Mouse (Mus musculus) E14TG2a.4 (cell line): Measurements from ENCODE around the gene Litaf.

Experiments
- CTCF ChIP-seq: conservative IDR thresholded peaks from 2 replicates; pipeline ENCODE4 v1.5.1; 2014; ENCODE audit warnings: low read length
- NANOG ChIP-seq: IDR thresholded peaks from 2 replicates; pipeline ENCODE4 v1.6.1; 2014; ENCODE audit warnings: borderline replicate concordance, low read length, mixed read lengths
- POU5F1 ChIP-seq: IDR thresholded peaks from 2 replicates; pipeline ENCODE4 v1.6.1; 2014; ENCODE audit warnings: low read length, borderline replicate concordance

GRCm38 (mm10) chr16:11066029-11066832, at the start of gene Litaf:
- TF ChIP-seq CTCF (no peak), POU5F1 (no peak), NANOG (no peak)
